Mouse (Mus musculus) E14TG2a.4 (cell line): ENCODE measurements around the gene Ttc39a.

Experiments
- CTCF ChIP-seq: conservative IDR thresholded peaks from 2 replicates; pipeline ENCODE4 v1.5.1; 2014; ENCODE audit warnings: low read length
- NANOG ChIP-seq: IDR thresholded peaks from 2 replicates; pipeline ENCODE4 v1.6.1; 2014; ENCODE audit warnings: borderline replicate concordance, low read length, mixed read lengths
- POU5F1 ChIP-seq: IDR thresholded peaks from 2 replicates; pipeline ENCODE4 v1.6.1; 2014; ENCODE audit warnings: low read length, borderline replicate concordance

GRCm38 (mm10) chr4:109406054-109406485, 353 bp upstream of the Ttc39a start:
- TF ChIP-seq CTCF (no peak), POU5F1 (no peak), NANOG (no peak)
